Mouse (Mus musculus) thymus, adult 2 months (tissue): ENCODE data around the gene Dbil5. TPM values are rescaled to one million over a fixed set of nuclear protein-coding genes. Genes with fewer than 3 reads are reported as not detected.
A peak's percentile ranks its signal among the peaks of the same experiment; 100 is the strongest.

Source experiments
- DNase-seq: peaks from one replicate; pipeline ENCODE4 v3.0.0; 2021
- H3K27ac ChIP-seq: fragments of 200-500 bp; 2 replicates; pipeline ENCODE4 v1.5.1; 2012; ENCODE audit warnings: low read length, control low read depth; ENCODE audit not compliant: control insufficient read depth, insufficient read depth
- H3K27me3 ChIP-seq: fragments of 200-500 bp; 2 replicates; pipeline ENCODE4 v1.6.1; 2012; ENCODE audit warnings: mild to moderate bottlenecking, low read length, moderate library complexity, mixed read lengths; ENCODE audit not compliant: control insufficient read depth, insufficient read depth
- H3K36me3 ChIP-seq: fragments of 200-500 bp; 2 replicates; pipeline ENCODE4 v1.6.1; 2012; ENCODE audit warnings: mild to moderate bottlenecking, low read length, moderate library complexity; ENCODE audit not compliant: control insufficient read depth, insufficient read depth
- H3K4me1 ChIP-seq: fragments of 200-500 bp; replicated peaks from 2 replicates; pipeline ENCODE4 v1.6.1; 2012; ENCODE audit warnings: low read length; ENCODE audit not compliant: control insufficient read depth, insufficient read depth
- H3K4me3 ChIP-seq: fragments of 200-500 bp; 2 replicates; pipeline ENCODE4 v1.5.1; 2012; ENCODE audit warnings: mild to moderate bottlenecking, low read length, control low read depth, moderate library complexity; ENCODE audit not compliant: control insufficient read depth, insufficient read depth
- CTCF ChIP-seq: fragments of 200-500 bp; IDR thresholded peaks from 2 replicates; pipeline ENCODE4 v1.5.1; 2012; ENCODE audit warnings: mild to moderate bottlenecking, control low read depth, low read length, moderate library complexity, borderline replicate concordance; ENCODE audit not compliant: control insufficient read depth, poor library complexity, insufficient read depth; ENCODE audit errors: extremely low read depth
- POLR2A ChIP-seq: fragments of 200-500 bp; IDR thresholded peaks from 2 replicates; pipeline ENCODE4 v1.6.1; 2012; ENCODE audit warnings: mild to moderate bottlenecking, low read length, control low read depth, moderate library complexity; ENCODE audit not compliant: control insufficient read depth, poor library complexity, insufficient read depth; ENCODE audit errors: extremely low read depth
- WGBS: fragments of 180-500 bp; shearing (Covaris S2); methylation state at CpG from one replicate; pipeline ENCODE4 v1.1.7; 2018; 5-methylcytosine and 5-hydroxymethylcytosine counted together
- polyA plus RNA-seq: library from polyadenylated mRNA; depleted of rRNA; stranded (reverse); fragments of >200 nt; gene quantifications from 2 replicates; pipeline ENCODE4 v1.2.3, GENCODE M21; 2012; rRNA removed

The Dbil5 gene
- 0.37 and 1.4 TPM in 2 replicates for polyA plus RNA-seq

- TF ChIP-seq POLR2A, result peak; percentile 84
- peak; percentile 97 for TF ChIP-seq CTCF
- peak within 1 kb of the TSS; percentile 93 for H3K4me3 ChIP-seq
- H3K27ac ChIP-seq, result peak within 1 kb of the TSS; percentile 3; the same call in 1 of the 2 replicates
- peaks cover 7% of the 10 kb centered on the region for H3K4me1 ChIP-seq
- no peaks in the 10 kb centered on the region for H3K27me3 ChIP-seq
- 0% methylated on average over 35 of the region's 35 CpGs for WGBS
- peak; percentile 97 for DNase-seq
- peaks cover 8% of the 10 kb centered on the region for H3K36me3 ChIP-seq
Measured at GRCm38 (mm10) chr11:76217390-76217800, at the start of gene Dbil5, which contains the start of gene Gemin4. TSS of gene Dbil5 (plus strand) at chr11:76217608. TSS of gene Gemin4 (minus strand) at chr11:76217664.

DNA sequence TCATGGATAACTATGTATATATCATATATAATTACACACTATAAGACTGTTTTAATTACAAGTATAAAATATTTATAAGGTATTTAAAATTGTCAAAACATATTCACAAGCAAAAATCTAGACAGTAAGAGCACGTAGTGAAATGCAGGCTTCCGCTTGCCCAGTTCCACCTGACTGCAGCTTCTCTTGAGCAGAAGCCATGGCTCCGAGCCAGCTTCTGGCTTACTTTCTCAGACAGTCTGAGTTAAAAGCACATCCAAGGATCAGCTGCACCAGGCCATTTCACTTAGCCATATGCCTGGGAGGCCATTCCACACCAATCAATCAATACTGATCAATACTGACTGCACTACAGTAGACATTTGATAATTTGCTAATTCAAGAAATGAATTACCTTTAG is 48.4 kb upstream of the Dbil5 start:
- Histone ChIP-seq H3K36me3 (peaks cover 16% of the 10 kb centered on the region), H3K4me3 (no peak overlapping the region), H3K27me3 (no peaks in the 10 kb centered on the region), H3K27ac (no peak overlapping the region), H3K4me1 (no peaks in the 10 kb centered on the region; the same call in 1 of the 2 replicates)
- DNase-seq, result no peak
- over 99% methylated on average over 3 of the region's 3 CpGs for WGBS
- TF ChIP-seq POLR2A (no peak), CTCF (no peak)

GRCm38 (mm10) chr11:76170207-76170606 is 47.2 kb upstream of the Dbil5 start:
- TF ChIP-seq CTCF (no peak), POLR2A (no peak)
- Histone ChIP-seq H3K27me3 (no peaks in the 10 kb centered on the region), H3K36me3 (peaks cover 19% of the 10 kb centered on the region), H3K4me3 (no peak overlapping the region), H3K27ac (no peak overlapping the region), H3K4me1 (no peaks in the 10 kb centered on the region; the same call in 1 of the 2 replicates)
- 94% methylated on average over 5 of the region's 5 CpGs for WGBS
- no peak for DNase-seq

DNA sequence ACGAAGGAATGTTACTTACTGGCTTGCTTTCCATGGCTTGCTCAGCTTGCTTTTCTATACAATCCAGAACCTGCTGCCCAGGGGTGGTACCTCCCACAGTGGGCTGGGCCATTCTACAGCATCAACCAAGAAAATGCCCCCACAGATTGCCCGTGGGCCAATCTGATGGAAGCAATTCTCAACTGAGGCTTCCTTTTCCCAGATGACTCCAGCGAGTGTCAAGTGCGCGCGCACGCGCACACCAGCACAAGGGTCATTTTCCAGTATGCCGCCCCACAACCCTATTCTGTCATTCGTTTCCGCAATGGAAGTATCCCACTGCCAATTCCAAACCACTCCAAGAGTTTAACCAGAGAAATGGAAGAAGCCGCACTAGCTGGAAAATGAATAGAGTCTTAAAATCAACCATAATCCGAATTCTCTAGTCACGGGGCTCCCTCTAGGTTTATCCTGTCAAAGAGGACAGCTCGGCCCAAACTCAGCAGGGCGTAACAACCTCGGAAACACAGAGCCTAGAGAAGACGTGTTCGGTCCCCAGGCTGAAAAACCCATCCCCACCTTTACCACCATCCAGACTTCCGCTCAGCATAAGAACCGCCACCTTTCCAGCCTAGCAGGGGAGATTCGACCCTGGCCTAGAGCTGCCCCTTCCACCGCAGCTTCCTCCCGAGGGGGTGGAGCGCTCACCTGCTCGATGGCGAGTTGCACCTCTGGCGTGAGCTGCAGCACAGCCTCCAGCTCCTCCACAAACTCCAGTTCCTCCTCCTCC is 38.5 kb upstream of the Dbil5 start:
- peak; percentile 17 for DNase-seq
- peaks cover 9% of the 10 kb centered on the region for H3K4me1 ChIP-seq
- no peak for TF ChIP-seq CTCF
- TF ChIP-seq POLR2A, result no peak
- peaks cover 6% of the 10 kb centered on the region for H3K36me3 ChIP-seq
- 2% methylated on average over 28 of the region's 28 CpGs for WGBS
- peak overlapping the region; percentile 41 for H3K27ac ChIP-seq
- no peaks in the 10 kb centered on the region for H3K27me3 ChIP-seq
- peak overlapping the region; percentile 97 for H3K4me3 ChIP-seq

GRCm38 (mm10) chr11:76179495-76180145 is 37.8 kb upstream of the Dbil5 start, which contains the start of the genes Vps53 and Fam57a:
TSS of gene Vps53 (minus strand) at chr11:76179647.
TSS of gene Fam57a (plus strand) at chr11:76179671.
- Histone ChIP-seq H3K4me1 (peaks cover 9% of the 10 kb centered on the region), H3K27ac (peak within 1 kb of the TSS; percentile 41), H3K36me3 (peaks cover 3% of the 10 kb centered on the region; the same call in 1 of the 2 replicates), H3K4me3 (peak within 1 kb of the TSS; percentile 97), H3K27me3 (no peaks in the 10 kb centered on the region)
- TF ChIP-seq POLR2A, result 0 out of 2 replicates have a peak, but pooled peaks have one; percentile 42
- no peak for TF ChIP-seq CTCF
- DNase-seq, result peak; percentile 87
- under 1% methylated on average over 37 of the region's 37 CpGs for WGBS

DNA sequence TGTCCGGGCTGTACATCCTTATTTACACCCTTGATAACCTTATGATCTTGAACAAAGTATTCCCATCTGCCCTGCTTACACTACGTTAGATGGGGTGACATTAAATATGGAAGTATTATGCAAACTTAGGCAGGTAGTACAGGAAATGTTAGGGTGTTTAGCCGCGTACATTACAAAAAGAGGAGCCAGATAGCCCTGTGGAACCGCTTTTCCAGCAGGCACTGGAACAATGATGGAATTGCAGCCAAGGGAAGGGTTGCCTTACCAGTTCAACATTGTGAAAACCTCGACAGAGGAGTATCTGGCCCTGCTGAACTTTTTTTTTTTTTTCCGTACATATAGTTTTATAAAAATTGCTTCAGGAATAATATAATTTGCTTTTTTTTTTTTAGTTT is 37.3 kb upstream of the Dbil5 start:
- peaks cover 9% of the 10 kb centered on the region for H3K4me1 ChIP-seq
- no peaks in the 10 kb centered on the region for H3K27me3 ChIP-seq
- no peak for DNase-seq
- no peak overlapping the region for H3K27ac ChIP-seq
- 24% methylated on average over 7 of the region's 7 CpGs for WGBS
- H3K36me3 ChIP-seq, result 0 out of 2 replicates have a peak, but pooled peaks cover 3% of the 10 kb centered on the region
- H3K4me3 ChIP-seq, result peak overlapping the region; percentile 97
- TF ChIP-seq CTCF, result no peak
- no peak for TF ChIP-seq POLR2A
